Comparison of ENCODE assay signal across 21 mouse cellular contexts in the genomic region with DNA sequence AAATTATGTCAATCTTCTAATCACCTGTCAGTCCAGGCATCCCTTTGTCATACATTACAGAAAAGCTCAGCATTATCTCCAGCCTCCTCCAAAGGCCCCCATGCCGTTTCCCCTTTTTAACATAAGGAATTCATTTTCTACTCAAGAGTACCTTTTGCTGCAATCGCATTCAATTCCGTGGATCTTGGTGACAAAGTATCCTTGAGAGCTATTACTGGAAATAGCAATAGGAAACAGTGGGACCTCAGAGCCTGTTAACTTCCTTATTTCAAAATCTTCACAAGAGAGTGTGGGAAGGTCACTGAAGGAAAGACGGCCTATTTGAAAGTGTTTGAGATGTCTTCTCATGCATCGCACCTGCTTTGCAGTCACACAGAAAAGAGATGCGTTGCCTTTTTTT.
DNase-seq lines count a peak whose midpoint lies in the region; ATAC-seq lines count a peak whose summit lies in the region.
"Had no signal": no experiment of that assay in that cellular context is flagged by ENCODE, and none has a peak within 500 bp of the region (broad histone marks: within the 10 kb centered on the region; RNA-seq: fewer than 3 reads in every experiment).

No protein-coding gene starts in this region.

- peak; percentile 67 for ATAC-seq in common myeloid progenitor, adult 5-6 weeks (replicated peaks; ENCODE audit: low read depth, poor library complexity, severe bottlenecking)
- peak; percentile 47 for ATAC-seq in hematopoietic stem cell, adult 5-6 weeks (replicated peaks in 1 of 2; ENCODE audit: insufficient read depth in 1 of 2, low FRiP score in 2 of 2, low TSS enrichment in 1 of 2, low read depth in 1 of 2, poor library complexity in 2 of 2, severe bottlenecking in 2 of 2)
- peak; percentile 73 for ATAC-seq in megakaryocyte progenitor cell, adult 5-6 weeks (replicated peaks; ENCODE audit: poor library complexity)
- no peak for ATAC-seq in inflammation-experienced regulatory T-cells, adult 6 months
- ATAC-seq: activated CD4-positive, CD25-positive, alpha-beta regulatory T cell, adult 4 months; CD4-positive, CD25-positive, alpha-beta regulatory T cell, adult 4 months; forebrain, embryonic 14.5 days; forebrain, embryonic 16.5 days; Patski had no signal

- no peak for DNase-seq in layer of hippocampus, postnatal 14 days (ENCODE audit: low spot score in 2 of 2)
- no peak for DNase-seq in kidney, adult 9 months
- DNase-seq: adrenal gland, adult 2 months; adrenal gland, postnatal 10 days; adrenal gland, postnatal 25 days; B cell, adult 2 months; cerebellum, adult 11 months; cerebellum, adult 18-20 months; cerebellum, adult 8-10 months; cerebellum, postnatal 10 days; cerebellum, postnatal 25 days; embryo, embryonic 11 days had no signal
